Mouse (Mus musculus) macrophage (primary cell): ENCODE data around the gene Sdc4. TPM values are rescaled to one million over a fixed set of nuclear protein-coding genes. Genes with fewer than 3 reads are reported as not detected.

Experiments used
- H3K27ac ChIP-seq: fragments of 350-480 bp; formaldehyde crosslinking; 2 replicates; pipeline ENCODE4 v1.9.0; 2021
- H3K36me3 ChIP-seq: fragments of 350-480 bp; formaldehyde crosslinking; 2 replicates; pipeline ENCODE4 v1.9.0; 2021; ENCODE audit errors: inconsistent target
- H3K4me3 ChIP-seq: fragments of 350-480 bp; formaldehyde crosslinking; 2 replicates; pipeline ENCODE4 v1.9.0; 2021; ENCODE audit errors: inconsistent target
- H3K79me2 ChIP-seq: fragments of 350-480 bp; formaldehyde crosslinking; 2 replicates; pipeline ENCODE4 v1.9.0; 2021; ENCODE audit errors: inconsistent target
- WGBS: methylation state at CpG from one replicate; pipeline ENCODE4 v1.1.7; 2026; ENCODE audit warnings: inconsistent platforms; ENCODE audit not compliant: missing documents; 5-methylcytosine and 5-hydroxymethylcytosine counted together
- polyA plus RNA-seq: library from polyadenylated mRNA; stranded (reverse); fragments of 250-400 nt; gene quantifications from 3 replicates; pipeline ENCODE4 v1.2.4, GENCODE M21; 2018; ENCODE audit warnings: inconsistent platforms

Sdc4 gene
- polyA plus RNA-seq, 1 experiment from 2014 or later: 114 TPM

- over 99% methylated on average over 9 of the region's 9 CpGs for WGBS
- H3K4me3 ChIP-seq: no peak overlapping the region
- H3K79me2 ChIP-seq: peaks cover 76% of the 10 kb centered on the region
- peaks cover 60% of the 10 kb centered on the region for H3K36me3 ChIP-seq
- H3K27ac ChIP-seq: no peak overlapping the region
Observed at GRCm38 (mm10) chr2:164431676-164432465, 11.8 kb downstream of the Sdc4 start.

GRCm38 (mm10) chr2:164430697-164431096, 13.0 kb downstream of the Sdc4 start:
- H3K27ac ChIP-seq: no peak overlapping the region
- H3K36me3 ChIP-seq: peaks cover 72% of the 10 kb centered on the region
- peaks cover 65% of the 10 kb centered on the region for H3K79me2 ChIP-seq
- 42% methylated on average over 7 of the region's 7 CpGs for WGBS
- H3K4me3 ChIP-seq: no peak overlapping the region

- no peak overlapping the region for H3K27ac ChIP-seq
- peaks cover 78% of the 10 kb centered on the region for H3K36me3 ChIP-seq
- no peak overlapping the region for H3K4me3 ChIP-seq
- peaks cover 58% of the 10 kb centered on the region for H3K79me2 ChIP-seq
- 90% methylated on average over 14 of the region's 15 CpGs for WGBS
Observed at GRCm38 (mm10) chr2:164429881-164430615, 13.6 kb downstream of the Sdc4 start.

GRCm38 (mm10) chr2:164428451-164428850, 15.2 kb downstream of the Sdc4 start:
- Histone ChIP-seq H3K79me2 (peaks cover 42% of the 10 kb centered on the region), H3K27ac (no peak overlapping the region), H3K4me3 (no peak overlapping the region), H3K36me3 (peaks cover 81% of the 10 kb centered on the region)
- 89% methylated on average over 3 of the region's 5 CpGs for WGBS

GRCm38 (mm10) chr2:164426952-164427351, 16.7 kb downstream of the Sdc4 start:
- H3K4me3 ChIP-seq: no peak overlapping the region
- 90% methylated on average over 5 of the region's 5 CpGs for WGBS
- H3K27ac ChIP-seq: no peak overlapping the region
- peaks cover 79% of the 10 kb centered on the region for H3K36me3 ChIP-seq
- peaks cover 27% of the 10 kb centered on the region for H3K79me2 ChIP-seq

- Histone ChIP-seq H3K79me2 (peaks cover 19% of the 10 kb centered on the region), H3K4me3 (no peak overlapping the region)
- WGBS: 85% methylated on average over 10 of the region's 12 CpGs
Observed at GRCm38 (mm10) chr2:164426121-164426520, 17.6 kb downstream of the Sdc4 start.

GRCm38 (mm10) chr2:164425401-164425800, 18.3 kb downstream of the Sdc4 start:
- no peak overlapping the region for H3K4me3 ChIP-seq
- no peak overlapping the region for H3K27ac ChIP-seq
- peaks cover 68% of the 10 kb centered on the region for H3K36me3 ChIP-seq
- 95% methylated on average over 5 of the region's 5 CpGs for WGBS
- peaks cover 12% of the 10 kb centered on the region; the same call in 1 of the 2 replicates for H3K79me2 ChIP-seq

More at GRCm38 (mm10) chr2:164426121-164426520, 17.6 kb downstream of the Sdc4 start:
- peaks cover 75% of the 10 kb centered on the region for H3K36me3 ChIP-seq
- no peak overlapping the region for H3K27ac ChIP-seq

GRCm38 (mm10) chr2:164424406-164424805, 19.3 kb downstream of the Sdc4 start:
- H3K36me3 ChIP-seq: peaks cover 58% of the 10 kb centered on the region
- 97% methylated on average over 8 of the region's 8 CpGs for WGBS
- peaks cover 2% of the 10 kb centered on the region; the same call in 1 of the 2 replicates for H3K79me2 ChIP-seq
- no peak overlapping the region for H3K4me3 ChIP-seq
- H3K27ac ChIP-seq: no peak overlapping the region

GRCm38 (mm10) chr2:164423464-164423863, 20.2 kb downstream of the Sdc4 start:
- Histone ChIP-seq H3K27ac (no peak overlapping the region), H3K4me3 (no peak overlapping the region), H3K79me2 (no peaks in the 10 kb centered on the region; the same call in 1 of the 2 replicates), H3K36me3 (peaks cover 48% of the 10 kb centered on the region)
- WGBS: 83% methylated on average over 11 of the region's 11 CpGs

- 74% methylated on average over 15 of the region's 15 CpGs for WGBS
- peaks cover 42% of the 10 kb centered on the region for H3K36me3 ChIP-seq
- H3K27ac ChIP-seq: no peak overlapping the region
- H3K79me2 ChIP-seq: no peaks in the 10 kb centered on the region; the same call in 1 of the 2 replicates
- H3K4me3 ChIP-seq: no peak overlapping the region
Observed at GRCm38 (mm10) chr2:164422675-164423393, 20.9 kb downstream of the Sdc4 start.

GRCm38 (mm10) chr2:164421979-164422378, 21.7 kb downstream of the Sdc4 start:
- no peak overlapping the region for H3K4me3 ChIP-seq
- no peaks in the 10 kb centered on the region for H3K79me2 ChIP-seq
- H3K27ac ChIP-seq: no peak overlapping the region
- 95% methylated on average over 8 of the region's 8 CpGs for WGBS
- peaks cover 34% of the 10 kb centered on the region for H3K36me3 ChIP-seq

GRCm38 (mm10) chr2:164421306-164421705, 22.4 kb downstream of the Sdc4 start:
- WGBS: 92% methylated on average over 7 of the region's 7 CpGs
- Histone ChIP-seq H3K4me3 (no peak overlapping the region), H3K36me3 (peaks cover 27% of the 10 kb centered on the region), H3K79me2 (no peaks in the 10 kb centered on the region), H3K27ac (no peak overlapping the region)

GRCm38 (mm10) chr2:164419489-164419888, 24.2 kb downstream of the Sdc4 start:
- WGBS: 54% methylated on average over 3 of the region's 3 CpGs
- Histone ChIP-seq H3K4me3 (no peak overlapping the region), H3K79me2 (no peaks in the 10 kb centered on the region), H3K27ac (no peak overlapping the region), H3K36me3 (peaks cover 9% of the 10 kb centered on the region)

- H3K79me2 ChIP-seq: no peaks in the 10 kb centered on the region
- no peaks in the 10 kb centered on the region for H3K36me3 ChIP-seq
- WGBS: 79% methylated on average over 3 of the region's 3 CpGs
- H3K27ac ChIP-seq: no peak overlapping the region
- no peak overlapping the region for H3K4me3 ChIP-seq
Observed at GRCm38 (mm10) chr2:164418308-164418875, 25.3 kb downstream of the Sdc4 start.
